Mouse (Mus musculus) activated CD4-positive, CD25-positive, alpha-beta regulatory T cell, adult 9 weeks (primary cell): ENCODE results near the gene Cdon. TPM values are rescaled to one million over a fixed set of nuclear protein-coding genes. Genes with fewer than 3 reads are reported as not detected.

Source experiments
- polyA plus RNA-seq: library from polyadenylated mRNA; unstranded; fragments of 100-300 nt; shearing (Covaris generic); gene quantifications from one replicate; pipeline ENCODE4 v1.2.1, GENCODE M21; 2017

Gene Cdon
- 3.8 TPM for polyA plus RNA-seq

DNA sequence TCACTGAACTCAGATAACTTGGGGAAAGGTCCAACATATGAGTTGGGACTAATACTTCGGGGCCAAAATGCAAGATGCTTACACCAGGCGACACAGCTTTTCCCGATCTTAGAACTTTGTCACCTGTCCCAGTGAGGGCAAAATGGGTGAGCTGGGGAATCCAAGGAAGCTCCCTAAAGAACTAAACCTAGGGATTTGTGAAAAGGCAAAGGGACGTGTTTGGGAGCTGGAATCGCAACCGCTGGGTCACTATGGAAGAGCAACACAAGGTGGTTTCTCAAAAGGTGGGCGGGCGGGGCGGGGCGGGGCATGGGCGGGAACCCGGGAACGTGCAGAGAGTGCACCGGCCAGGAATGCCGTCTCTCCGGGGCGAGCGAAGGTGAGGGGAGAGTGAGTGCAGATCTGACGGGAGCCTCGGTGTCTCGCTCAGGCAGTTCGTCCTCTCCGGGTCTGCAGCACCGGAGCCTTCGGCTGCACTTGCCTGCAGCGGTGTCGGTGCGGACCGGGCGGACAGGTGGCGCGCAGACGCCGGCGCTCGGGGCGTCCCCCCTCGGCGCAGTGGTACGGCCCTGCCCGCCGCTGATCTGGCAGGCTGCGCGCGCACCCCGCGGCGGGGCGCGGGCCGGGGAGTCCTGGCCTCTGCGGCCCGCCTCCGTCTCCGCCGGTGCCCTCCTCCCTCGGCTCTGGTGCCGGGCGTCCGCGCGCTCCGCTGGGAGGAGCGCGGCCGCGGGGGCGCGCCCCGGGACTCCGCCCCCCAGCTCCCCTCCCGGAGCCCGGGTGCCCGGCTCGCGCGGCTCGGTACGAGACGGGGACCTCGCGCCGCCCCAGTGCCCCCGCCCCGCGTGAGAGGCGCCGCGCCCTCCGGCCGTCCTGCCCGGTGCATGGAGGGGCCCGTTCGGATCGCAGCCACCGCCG lies at the start of gene Cdon:
Cdon (plus strand) TSS at position 324 of the 915 bp plus-strand sequence.

DNA sequence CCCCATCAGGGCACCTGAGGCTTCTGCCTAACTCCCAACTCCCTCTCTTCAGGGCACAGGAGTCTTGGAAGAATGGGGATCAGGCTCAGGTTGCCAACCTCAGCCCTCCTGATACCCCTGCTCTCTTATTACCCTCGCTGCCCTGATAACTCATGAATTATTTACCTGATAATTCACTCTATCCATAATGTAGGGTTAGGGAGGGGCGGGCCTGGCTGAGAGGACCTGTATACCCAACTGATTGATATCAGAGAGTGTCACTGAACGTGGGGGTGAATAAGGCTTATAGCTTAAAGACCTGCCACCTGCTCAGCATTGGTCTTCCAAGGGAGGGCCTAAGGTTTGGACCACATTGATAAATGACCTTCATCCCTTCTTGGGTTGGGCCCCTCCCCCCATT lies 97.2 kb downstream of the Cdon start, which contains the start of gene Gm1113:
Gm1113 (minus strand) TSS at position 101 of the 400 bp plus-strand sequence.

Other genes starting within 250 kb of the Cdon start
- 86.2 TPM for gene Dcps, start 245.1 kb upstream of the Cdon start, polyA plus RNA-seq
- gene Srpr, start 221.0 kb upstream of the Cdon start, polyA plus RNA-seq = 145 TPM
- gene Tirap, start 220.8 kb upstream of the Cdon start, polyA plus RNA-seq = 5.7 TPM
- 50.8 TPM for gene Foxred1, start 210.1 kb upstream of the Cdon start, polyA plus RNA-seq
- 65.5 TPM for gene Fam118b, start 153.3 kb upstream of the Cdon start, polyA plus RNA-seq
- gene Rpusd4, start 153.3 kb upstream of the Cdon start, polyA plus RNA-seq = 53.2 TPM
- gene Gm1113, start 97.1 kb downstream of the Cdon start, polyA plus RNA-seq = not detected
- 0.09 TPM for gene Ddx25, start 137.4 kb downstream of the Cdon start, polyA plus RNA-seq
- gene Pus3, start 137.5 kb downstream of the Cdon start, polyA plus RNA-seq = 42.1 TPM
- not detected for gene Pate2, start 149.2 kb downstream of the Cdon start, polyA plus RNA-seq
- gene Hyls1, start 149.3 kb downstream of the Cdon start, polyA plus RNA-seq = 11.9 TPM
- gene Pate4, start 190.8 kb downstream of the Cdon start, polyA plus RNA-seq = not detected
- gene Pate3, start 227.1 kb downstream of the Cdon start, polyA plus RNA-seq = not detected